Mouse (Mus musculus) testis, adult 2 months (tissue): ENCODE data around the gene Ank3.

Experiments
- CTCF ChIP-seq: fragments of 200-500 bp; IDR thresholded peaks from 2 replicates; pipeline ENCODE4 v1.5.1; 2012; ENCODE audit warnings: low read depth, mild to moderate bottlenecking, inconsistent platforms, low read length, moderate library complexity; ENCODE audit not compliant: control insufficient read depth, insufficient read depth, insufficient replicate concordance
- POLR2A ChIP-seq: fragments of 200-500 bp; IDR thresholded peaks from 2 replicates; pipeline ENCODE4 v1.6.1; 2012; ENCODE audit warnings: low read depth, mild to moderate bottlenecking, inconsistent platforms, low read length, moderate library complexity; ENCODE audit not compliant: control insufficient read depth

GRCm38 (mm10) chr10:69731341-69731740, 332.8 kb downstream of the Ank3 start:
- TF ChIP-seq POLR2A (no peak), CTCF (no peak)
